Mouse (Mus musculus) small intestine, adult 2 months (tissue): Measurements from ENCODE around the gene Ak2. TPM values are rescaled to one million over a fixed set of nuclear protein-coding genes. Genes with fewer than 3 reads are reported as not detected.
A peak's percentile ranks its signal among the peaks of the same experiment; 100 is the strongest.

Experiments
- H3K27ac ChIP-seq: fragments of 200-500 bp; 2 replicates; pipeline ENCODE4 v1.5.1; 2012; ENCODE audit warnings: low read depth, low read length, control low read depth, inconsistent platforms; ENCODE audit not compliant: insufficient read depth
- H3K27me3 ChIP-seq: fragments of 200-500 bp; 2 replicates; pipeline ENCODE4 v1.6.1; 2012; ENCODE audit warnings: mild to moderate bottlenecking, moderate library complexity, low read length, inconsistent platforms; ENCODE audit not compliant: control insufficient read depth, insufficient read depth
- H3K36me3 ChIP-seq: fragments of 200-500 bp; 2 replicates; pipeline ENCODE4 v1.6.1; 2012; ENCODE audit warnings: mild to moderate bottlenecking, low read length, control low read depth, inconsistent platforms; ENCODE audit not compliant: control insufficient read depth, insufficient read depth
- H3K4me1 ChIP-seq: fragments of 200-500 bp; 2 replicates; pipeline ENCODE4 v1.6.1; 2012; ENCODE audit warnings: low read length, inconsistent platforms, mixed read lengths; ENCODE audit not compliant: control insufficient read depth, insufficient read depth, insufficient read length
- H3K4me3 ChIP-seq: fragments of 200-500 bp; 2 replicates; pipeline ENCODE4 v1.5.1; 2012; ENCODE audit warnings: low read depth, mild to moderate bottlenecking, control low read depth, inconsistent platforms, low read length, moderate library complexity
- CTCF ChIP-seq: fragments of 200-500 bp; IDR thresholded peaks from 2 replicates; pipeline ENCODE4 v1.5.1; 2012; ENCODE audit warnings: low read depth, mild to moderate bottlenecking, control low read depth, inconsistent platforms, low read length, moderate library complexity, mixed read lengths; ENCODE audit not compliant: insufficient replicate concordance, insufficient read length; ENCODE audit errors: extremely low read depth
- POLR2A ChIP-seq: fragments of 200-500 bp; IDR thresholded peaks from 2 replicates; pipeline ENCODE4 v1.6.1; 2012; ENCODE audit warnings: low read depth, mild to moderate bottlenecking, control low read depth, inconsistent platforms, low read length, moderate library complexity
- whole genome bisulfite sequencing: fragments of 180-500 bp; shearing (Covaris S2); methylation state at CpG from one replicate; pipeline ENCODE4 v1.1.7; 2018; 5-methylcytosine and 5-hydroxymethylcytosine counted together
- polyA plus RNA-seq: library from polyadenylated mRNA; depleted of rRNA; stranded (reverse); fragments of >200 nt; gene quantifications from 2 replicates; pipeline ENCODE4 v1.2.3, GENCODE M21; 2012

The Ak2 gene
- polyA plus RNA-seq, 1 experiment: 79.2 TPM

GRCm38 (mm10) chr4:129020454-129020853, 28.7 kb downstream of the Ak2 start:
- Histone ChIP-seq H3K27ac (peak overlapping the region; percentile 9; the same call in 1 of the 2 replicates), H3K4me1 (peaks cover 13% of the 10 kb centered on the region), H3K27me3 (no peaks in the 10 kb centered on the region), H3K4me3 (no peak overlapping the region), H3K36me3 (no peaks in the 10 kb centered on the region)
- WGBS: 22% methylated on average over 6 of the region's 6 CpGs
- TF ChIP-seq POLR2A (no peak), CTCF (no peak)

GRCm38 (mm10) chr4:129021426-129021825, 29.7 kb downstream of the Ak2 start:
- WGBS: 86% methylated on average over 3 of the region's 3 CpGs
- TF ChIP-seq POLR2A: no peak
- no peak for TF ChIP-seq CTCF

GRCm38 (mm10) chr4:129021886-129022285, 30.1 kb downstream of the Ak2 start:
- no peak for TF ChIP-seq POLR2A
- no peak for TF ChIP-seq CTCF
- 78% methylated on average over 4 of the region's 4 CpGs for WGBS
- no peaks in the 10 kb centered on the region for H3K36me3 ChIP-seq
- 0 out of 2 replicates have a peak overlapping the region, but pooled peaks have one; percentile 38 for H3K27ac ChIP-seq
- H3K27me3 ChIP-seq: no peaks in the 10 kb centered on the region
- H3K4me3 ChIP-seq: no peak overlapping the region
- peaks cover 13% of the 10 kb centered on the region for H3K4me1 ChIP-seq

More at GRCm38 (mm10) chr4:129021426-129021825, 29.7 kb downstream of the Ak2 start:
- H3K4me1 ChIP-seq: peaks cover 13% of the 10 kb centered on the region
- H3K4me3 ChIP-seq: no peak overlapping the region
- H3K27me3 ChIP-seq: no peaks in the 10 kb centered on the region
- H3K27ac ChIP-seq: 0 out of 2 replicates have a peak overlapping the region, but pooled peaks have one; percentile 38
- no peaks in the 10 kb centered on the region for H3K36me3 ChIP-seq

GRCm38 (mm10) chr4:129023884-129024283, 32.1 kb downstream of the Ak2 start:
- no peak overlapping the region for H3K27ac ChIP-seq
- no peaks in the 10 kb centered on the region for H3K36me3 ChIP-seq
- peaks cover 13% of the 10 kb centered on the region for H3K4me1 ChIP-seq
- TF ChIP-seq CTCF: no peak
- no peak for TF ChIP-seq POLR2A
- 40% methylated on average over 6 of the region's 6 CpGs for WGBS
- H3K4me3 ChIP-seq: no peak overlapping the region
- H3K27me3 ChIP-seq: no peaks in the 10 kb centered on the region

- TF ChIP-seq CTCF: no peak
- TF ChIP-seq POLR2A: no peak
- 13% methylated on average over 6 of the region's 6 CpGs for WGBS
- Histone ChIP-seq H3K36me3 (no peaks in the 10 kb centered on the region), H3K27me3 (no peaks in the 10 kb centered on the region), H3K4me1 (peaks cover 12% of the 10 kb centered on the region), H3K4me3 (no peak overlapping the region), H3K27ac (peak overlapping the region; percentile 54)
These were observed 33.0 kb downstream of the Ak2 start for GRCm38 (mm10) chr4:129024775-129025174.

- H3K36me3 ChIP-seq: no peaks in the 10 kb centered on the region
- H3K27me3 ChIP-seq: no peaks in the 10 kb centered on the region
- TF ChIP-seq CTCF: no peak
- TF ChIP-seq POLR2A: no peak
- H3K27ac ChIP-seq: no peak overlapping the region
- H3K4me1 ChIP-seq: peaks cover 8% of the 10 kb centered on the region; the same call in 1 of the 2 replicates
- 72% methylated on average over 3 of the region's 3 CpGs for WGBS
- H3K4me3 ChIP-seq: no peak overlapping the region
These were observed 33.9 kb downstream of the Ak2 start for GRCm38 (mm10) chr4:129025707-129026106.

GRCm38 (mm10) chr4:129030746-129031145, 39.0 kb downstream of the Ak2 start:
- Histone ChIP-seq H3K27me3 (no peaks in the 10 kb centered on the region), H3K36me3 (no peaks in the 10 kb centered on the region), H3K4me3 (no peak overlapping the region), H3K27ac (no peak overlapping the region), H3K4me1 (peaks cover 23% of the 10 kb centered on the region; the same call in 1 of the 2 replicates)
- no peak for TF ChIP-seq CTCF
- no peak for TF ChIP-seq POLR2A
- 86% methylated on average over 4 of the region's 4 CpGs for WGBS
